In genomic region chr5:34370022-34370823, GRCm38 (mm10) we compare ENCODE assay signal across 8 mouse cellular contexts. TPM values are rescaled to one million over a fixed set of nuclear protein-coding genes. Genes with fewer than 3 reads are reported as not detected.
A peak's percentile ranks its signal among the peaks of the same experiment; 100 is the strongest.
DNase-seq lines count a peak whose midpoint lies in the region; ATAC-seq and TF ChIP-seq lines count a peak whose summit lies in the region.

No protein-coding gene starts in this region.

- peaks cover 49% of the 10 kb centered on the region for H3K79me2 ChIP-seq in macrophage (ENCODE audit: inconsistent target)

- peak; percentile 48 for DNase-seq in R1 (ENCODE audit: low read depth, low spot score)
- peak; percentile 55 to 64 for DNase-seq in cerebellum, adult 2 months
- peak; percentile 33 to 43 for DNase-seq in frontal cortex, postnatal 10 days (ENCODE audit: low spot score in 2 of 2)
- peak; percentile 11 to 21 for DNase-seq in left cerebral cortex, adult 9 months (ENCODE audit: low spot score in 2 of 2)
- peak; percentile 43 for DNase-seq in spleen, adult 12 weeks (ENCODE audit: low spot score)

- ATAC-seq in hindbrain, embryonic 13.5 days (ENCODE audit: low FRiP score): no peak
- ATAC-seq in activated CD4-positive, CD25-positive, alpha-beta regulatory T cell, adult 4 months: no peak

- 0 out of 2 replicates have a peak, but pooled peaks cover under 1% of the 10 kb centered on the region for H3K36me3 ChIP-seq in hindbrain, embryonic 13.5 days
- no peaks in the 10 kb centered on the region for H3K36me3 ChIP-seq in macrophage (ENCODE audit: inconsistent target)

- H3K4me2 ChIP-seq in hindbrain, embryonic 13.5 days: peak overlapping the region; percentile 74

- no peaks in the 10 kb centered on the region; the same call in 1 of the 2 replicates for H3K4me1 ChIP-seq in cerebellum, adult 2 months (ENCODE audit: control insufficient read depth, insufficient read depth, low read length)
- peaks cover 41% of the 10 kb centered on the region for H3K4me1 ChIP-seq in hindbrain, embryonic 13.5 days (replicated peaks)

- H3K9me3 ChIP-seq in hindbrain, embryonic 13.5 days: no peaks in the 10 kb centered on the region

- no peak overlapping the region for H3K27ac ChIP-seq in cerebellum, adult 2 months (ENCODE audit: insufficient read depth, low read length)
- H3K27ac ChIP-seq in hindbrain, embryonic 13.5 days: peak overlapping the region; percentile 89
- H3K27ac ChIP-seq in macrophage: no peak overlapping the region

- no peak for TF ChIP-seq POLR2A in cerebellum, adult 2 months (IDR thresholded peaks at IDR 0.05; ENCODE audit: borderline replicate concordance, insufficient read depth, low read length)

- H3K4me3 ChIP-seq in cerebellum, adult 2 months (replicated peaks; ENCODE audit: insufficient read depth, low read depth, low read length): peak overlapping the region; percentile 60
- H3K4me3 ChIP-seq in hindbrain, embryonic 13.5 days: peak overlapping the region; percentile 95
- H3K4me3 ChIP-seq in macrophage (ENCODE audit: inconsistent target): peak overlapping the region; percentile 64

- 4% methylated on average over 89 of the region's 114 CpGs for WGBS in cerebellum, adult 2 months
- WGBS in hindbrain, embryonic 13.5 days: under 1% methylated on average over 45 of the region's 114 CpGs
- WGBS in macrophage (ENCODE audit: missing documents): 1% methylated on average over 65 of the region's 114 CpGs

- no peak for TF ChIP-seq CTCF in cerebellum, adult 2 months (IDR thresholded peaks at IDR 0.05; ENCODE audit: borderline replicate concordance, insufficient read depth, low read depth, low read length)

- no peaks in the 10 kb centered on the region for H3K27me3 ChIP-seq in cerebellum, adult 2 months (ENCODE audit: control insufficient read depth, insufficient read depth, low read length)
- no peaks in the 10 kb centered on the region for H3K27me3 ChIP-seq in hindbrain, embryonic 13.5 days

- peak overlapping the region; percentile 98 for H3K9ac ChIP-seq in hindbrain, embryonic 13.5 days

RNA-seq across cellular contexts. Expression of gene Fam193a, which starts 0.5 kb away (rescaled TPM):
- 45.5 and 52.2 TPM in 2 replicates for polyA plus RNA-seq in cerebellum, adult 2 months (2012; rRNA removed)
- polyA plus RNA-seq in hindbrain, embryonic 13.5 days (2015; fragmentation: Nextera tagmentation; extraction: Ambion mirVana): 16.7 and 17.6 TPM in 2 replicates
- 100 to 1,000 TPM; 118 to 250 (median 176) TPM for total RNA-seq in macrophage (2018; cell fraction: chromatin; rRNA removed)
- total RNA-seq in macrophage (2018; cell fraction: cytosol; rRNA removed): 10 to 100 TPM; 18.5 to 35.6 (median 25.8) TPM
- total RNA-seq in macrophage (2018; cell fraction: nucleus; rRNA removed): 100 to 1,000 TPM in 11 of 26 experiments, 10 to 100 TPM in 15; 47.7 to 158 (median 88.4) TPM
- 18.5 to 47.9 TPM (median 18.6 TPM) in 3 replicates for polyA plus RNA-seq in macrophage (2018)
- 10 to 100 TPM; 12.5 to 13.3 TPM for polyA plus RNA-seq in activated CD4-positive, CD25-positive, alpha-beta regulatory T cell, adult 4 months (2017; shearing (Covaris generic))

RNA-seq across cellular contexts. Expression of gene Rnf4, which starts 34.1 kb away (rescaled TPM):
- polyA plus RNA-seq in cerebellum, adult 2 months (2012; rRNA removed): 77.5 and 80.0 TPM in 2 replicates
- polyA plus RNA-seq in hindbrain, embryonic 13.5 days (2015; fragmentation: Nextera tagmentation; extraction: Ambion mirVana): 131 and 140 TPM in 2 replicates
- total RNA-seq in macrophage (2018; cell fraction: chromatin; rRNA removed): 100 to 1,000 TPM; 104 to 217 (median 170) TPM
- total RNA-seq in macrophage (2018; cell fraction: cytosol; rRNA removed): 100 to 1,000 TPM in 14 of 26 experiments, 10 to 100 TPM in 12; 75.5 to 132 (median 104) TPM
- total RNA-seq in macrophage (2018; cell fraction: nucleus; rRNA removed): 100 to 1,000 TPM in 22 of 26 experiments, 10 to 100 TPM in 4; 75.2 to 202 (median 143) TPM
- polyA plus RNA-seq in macrophage (2018): 52.5 to 83.1 TPM (median 60.3 TPM) in 3 replicates
- 100 to 1,000 TPM; 108 TPM for polyA plus RNA-seq in activated CD4-positive, CD25-positive, alpha-beta regulatory T cell, adult 4 months (2017; shearing (Covaris generic))
